Mouse (Mus musculus) urinary bladder, postnatal 36 days (tissue): ENCODE measurements around the gene Cux2.

Experiments
- DNase-seq, 2 experiments: peaks; one replicate each; pipeline ENCODE4 v3.0.0; 2022; ENCODE audit warnings: low spot score in 2 of 2, mixed read lengths in 1 of 2

The Cux2 gene

GRCm38 (mm10) chr5:121962359-121962758, 87.5 kb downstream of the Cux2 start:
- DNase-seq: no peak

- DNase-seq: no peak
These were observed 88.6 kb downstream of the Cux2 start for GRCm38 (mm10) chr5:121961256-121961655.

- DNase-seq: no peak
These were observed 90.2 kb downstream of the Cux2 start for GRCm38 (mm10) chr5:121959688-121960087.

GRCm38 (mm10) chr5:121958551-121958950, 91.4 kb downstream of the Cux2 start:
- DNase-seq: no peak

GRCm38 (mm10) chr5:121955806-121956205, 94.1 kb downstream of the Cux2 start:
- no peak for DNase-seq

GRCm38 (mm10) chr5:121950175-121950574, 99.7 kb downstream of the Cux2 start:
- no peak for DNase-seq

- no peak for DNase-seq
These were observed 100.9 kb downstream of the Cux2 start for GRCm38 (mm10) chr5:121949050-121949443.

- no peak for DNase-seq
These were observed 101.4 kb downstream of the Cux2 start for GRCm38 (mm10) chr5:121948302-121949049.

GRCm38 (mm10) chr5:121946657-121947245, 103.2 kb downstream of the Cux2 start:
- no peak for DNase-seq

GRCm38 (mm10) chr5:121945819-121946218, 104.1 kb downstream of the Cux2 start:
- DNase-seq: peak; percentile 27 to 54

GRCm38 (mm10) chr5:121944021-121944790, 105.7 kb downstream of the Cux2 start:
- DNase-seq: peak in 1 of 2 experiments; percentile 21

GRCm38 (mm10) chr5:121943472-121943871, 106.4 kb downstream of the Cux2 start:
- no peak for DNase-seq

- DNase-seq: no peak
These were observed 111.6 kb downstream of the Cux2 start for GRCm38 (mm10) chr5:121938065-121938849.

GRCm38 (mm10) chr5:121930261-121930660, 119.6 kb downstream of the Cux2 start:
- no peak for DNase-seq

GRCm38 (mm10) chr5:121928362-121929000, 121.4 kb downstream of the Cux2 start:
- no peak for DNase-seq

- DNase-seq: no peak
These were observed 123.4 kb downstream of the Cux2 start for GRCm38 (mm10) chr5:121926543-121926814.

GRCm38 (mm10) chr5:121925751-121926542, 124.0 kb downstream of the Cux2 start:
- DNase-seq: no peak

- DNase-seq: no peak
These were observed 124.6 kb downstream of the Cux2 start for GRCm38 (mm10) chr5:121925291-121925690.

- no peak for DNase-seq
These were observed 125.5 kb downstream of the Cux2 start for GRCm38 (mm10) chr5:121924423-121924822.

GRCm38 (mm10) chr5:121922942-121923826, 126.7 kb downstream of the Cux2 start:
- no peak for DNase-seq
